8 mouse cellular contexts compared by ENCODE assay signal in the genomic region with DNA sequence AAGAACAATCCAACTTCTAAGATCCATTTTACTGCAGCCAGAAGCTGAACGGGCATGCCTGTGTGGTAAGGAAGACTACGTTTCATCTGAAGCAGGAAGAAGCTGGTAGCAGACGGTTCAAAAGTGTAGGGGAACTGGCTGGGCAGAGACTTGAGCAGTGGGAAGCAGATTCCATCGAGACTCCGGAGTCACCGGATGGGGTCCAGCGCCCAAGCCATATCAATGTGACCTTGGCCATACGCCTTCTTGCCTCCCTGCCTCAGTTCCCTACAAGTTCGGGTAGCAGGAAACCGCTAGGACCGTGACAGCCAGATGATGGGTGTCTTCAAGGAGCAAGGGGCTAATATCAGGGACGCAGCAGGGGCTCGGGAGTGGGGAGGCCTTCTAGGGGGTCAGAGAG. TPM values are rescaled to one million over a fixed set of nuclear protein-coding genes. Genes with fewer than 3 reads are reported as not detected.
A peak's percentile ranks its signal among the peaks of the same experiment; 100 is the strongest.
DNase-seq lines count a peak whose midpoint lies in the region; TF ChIP-seq lines count a peak whose summit lies in the region.

No protein-coding gene starts in this region.

- no peaks in the 10 kb centered on the region for H3K27me3 ChIP-seq in myocyte (ENCODE audit: control insufficient read depth, insufficient read depth, insufficient read length)

- no peaks in the 10 kb centered on the region for H3K36me3 ChIP-seq in myocyte (ENCODE audit: control insufficient read depth, insufficient read depth)

- peak overlapping the region; percentile 89 for H3K4me2 ChIP-seq in myocyte (ENCODE audit: low read depth)

- DNase-seq in cerebellum, postnatal 25 days = peak; percentile 38 to 39
- no peak for DNase-seq in cerebellum, postnatal 4 days (ENCODE audit: low spot score in 2 of 2)
- peak; percentile 32 for DNase-seq in thymus, postnatal 0 days (ENCODE audit: low spot score)
- no peak for DNase-seq in thymus, postnatal 4 days
- peak; percentile 50 for DNase-seq in induced T-regulatory cell, adult 2 months (ENCODE audit: low read depth)
- DNase-seq in gastrocnemius, postnatal 25 days = no peak
- no peak for DNase-seq in layer of hippocampus, adult 18-20 months (ENCODE audit: low spot score in 2 of 2)

- H3K4me3 ChIP-seq in myocyte = peak overlapping the region; percentile 82

- peaks cover 47% of the 10 kb centered on the region for H3K79me2 ChIP-seq in myocyte (ENCODE audit: control insufficient read depth, insufficient read depth)

- H3ac ChIP-seq in myocyte (ENCODE audit: control insufficient read depth, insufficient read length) = peak overlapping the region; percentile 49

- TF ChIP-seq POLR2A in myocyte (IDR thresholded peaks at IDR 0.05; ENCODE audit: insufficient read length, low read depth) = no peak

TF ChIP-seq in myocyte, 11 proteins besides CTCF, POLR2A, EP300 and RAD21:
- TF ChIP-seq SRF (IDR thresholded peaks at IDR 0.05; ENCODE audit: control insufficient read depth, insufficient read length, low read depth) (no peak), CEBPB (IDR thresholded peaks at IDR 0.05; ENCODE audit: insufficient read depth, poor library complexity, severe bottlenecking) (no peak), POLR2AphosphoS2 (IDR thresholded peaks at IDR 0.05; ENCODE audit: insufficient read length, low read depth) (no peak), TCF12 (IDR thresholded peaks at IDR 0.05; ENCODE audit: insufficient read depth, poor library complexity, severe bottlenecking) (no peak), TCF3 (IDR thresholded peaks at IDR 0.05; ENCODE audit: insufficient read length, low read depth) (no peak), USF1 (IDR thresholded peaks at IDR 0.05; ENCODE audit: low read depth) (no peak)

RNA-seq across cellular contexts. Expression of a gene that starts 0.7 kb away (rescaled TPM):
- 63.9 TPM in 2 replicates for polyA plus RNA-seq in thymus, postnatal 0 days (2015; fragmentation: Nextera tagmentation; extraction: Ambion mirVana)
- 10.3 TPM for polyA plus RNA-seq in myocyte (2012; fragmentation: generic; extraction: Trizol)
- 10 to 100 TPM in 1 of 2 experiments, 1 to 10 TPM in 1; 8.3 to 13.0 TPM for total RNA-seq in gastrocnemius, postnatal 25 days (2021)
- 10 to 100 TPM; 28.5 to 29.8 TPM for total RNA-seq in layer of hippocampus, adult 18-20 months (2021)

RNA-seq across cellular contexts. Expression of a gene that starts 22.9 kb away (rescaled TPM):
- 1,177 and 1,274 TPM in 2 replicates for polyA plus RNA-seq in thymus, postnatal 0 days (2015; fragmentation: Nextera tagmentation; extraction: Ambion mirVana)
- polyA plus RNA-seq in myocyte (2012; fragmentation: generic; extraction: Trizol) = 1,011 TPM
- 100 to 1,000 TPM; 101 to 120 TPM for total RNA-seq in gastrocnemius, postnatal 25 days (2021)
- total RNA-seq in layer of hippocampus, adult 18-20 months (2021) = 1,000 to 10,000 TPM in 1 of 2 experiments, 100 to 1,000 TPM in 1; 974 to 1,030 TPM

RNA-seq across cellular contexts. Expression of a gene that starts 26.8 kb away (rescaled TPM):
- 7.3 and 8.1 TPM in 2 replicates for polyA plus RNA-seq in thymus, postnatal 0 days (2015; fragmentation: Nextera tagmentation; extraction: Ambion mirVana)
- 34.1 TPM for polyA plus RNA-seq in myocyte (2012; fragmentation: generic; extraction: Trizol)
- 1 to 10 TPM; 2.6 to 4.2 TPM for total RNA-seq in gastrocnemius, postnatal 25 days (2021)
- 10 to 100 TPM; 12.7 to 13.9 TPM for total RNA-seq in layer of hippocampus, adult 18-20 months (2021)

RNA-seq across cellular contexts. Expression of a gene that starts 34.2 kb away (rescaled TPM):
- 166 TPM in 2 replicates for polyA plus RNA-seq in thymus, postnatal 0 days (2015; fragmentation: Nextera tagmentation; extraction: Ambion mirVana)
- polyA plus RNA-seq in myocyte (2012; fragmentation: generic; extraction: Trizol) = 112 TPM
- 10 to 100 TPM; 48.4 to 48.5 TPM for total RNA-seq in gastrocnemius, postnatal 25 days (2021)
- 100 to 1,000 TPM; 306 to 307 TPM for total RNA-seq in layer of hippocampus, adult 18-20 months (2021)

Comparison
In these comparisons a context has a peak if more than half of its experiments do, and no peak if none do; other contexts are left out.
1. DNase-seq: peak in cerebellum, postnatal 25 days (2 of 2), thymus, postnatal 0 days (single experiment) and induced T-regulatory cell, adult 2 months (single experiment); none in cerebellum, postnatal 4 days (0 of 2), thymus, postnatal 4 days (single experiment), gastrocnemius, postnatal 25 days (single experiment) and layer of hippocampus, adult 18-20 months (0 of 2).
2. RNA of a gene that starts 22.9 kb away (total RNA-seq): 974 to 1,030 TPM in layer of hippocampus, adult 18-20 months; 101 to 120 TPM in gastrocnemius, postnatal 25 days; every median in the first group is over 4 times any median in the second.